Mouse (Mus musculus): ENCODE results near the gene Gtpbp1.

DNA sequence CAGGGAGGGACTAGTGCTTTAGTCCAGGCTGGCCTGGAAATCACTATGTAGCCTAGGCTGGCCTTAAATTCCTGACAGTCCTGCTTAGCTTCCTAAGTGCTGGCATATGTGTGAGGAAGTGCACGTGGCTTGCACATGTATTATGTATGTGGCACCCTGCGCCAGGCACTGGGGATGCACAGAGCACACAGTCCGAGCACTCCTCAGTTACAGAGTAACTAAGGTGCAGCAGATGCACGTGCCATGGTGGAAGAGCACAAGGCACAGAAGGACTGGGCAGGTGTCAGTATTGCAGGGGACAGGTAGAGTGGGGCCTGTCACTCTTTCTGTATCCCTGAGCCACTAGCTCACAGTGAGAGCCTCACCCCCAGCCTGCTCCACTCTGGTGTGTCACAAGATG is 64.5 kb downstream of the Gtpbp1 start:
- TF ChIP-seq GATA1 (IDR thresholded peaks at IDR 0.05; ENCODE audit: borderline replicate concordance, low read length) = no peak
- no peak for TF ChIP-seq FLI1 (IDR thresholded peaks at IDR 0.05; ENCODE audit: low read length)
